Mouse (Mus musculus) liver, adult (tissue): ENCODE results near the gene Rab32.

Source experiments
- GATA4 ChIP-seq: IDR thresholded peaks from 2 replicates; pipeline ENCODE4 v1.6.1; 2014; ENCODE audit warnings: mild to moderate bottlenecking, low read length; ENCODE audit not compliant: insufficient replicate concordance

Gene Rab32

DNA sequence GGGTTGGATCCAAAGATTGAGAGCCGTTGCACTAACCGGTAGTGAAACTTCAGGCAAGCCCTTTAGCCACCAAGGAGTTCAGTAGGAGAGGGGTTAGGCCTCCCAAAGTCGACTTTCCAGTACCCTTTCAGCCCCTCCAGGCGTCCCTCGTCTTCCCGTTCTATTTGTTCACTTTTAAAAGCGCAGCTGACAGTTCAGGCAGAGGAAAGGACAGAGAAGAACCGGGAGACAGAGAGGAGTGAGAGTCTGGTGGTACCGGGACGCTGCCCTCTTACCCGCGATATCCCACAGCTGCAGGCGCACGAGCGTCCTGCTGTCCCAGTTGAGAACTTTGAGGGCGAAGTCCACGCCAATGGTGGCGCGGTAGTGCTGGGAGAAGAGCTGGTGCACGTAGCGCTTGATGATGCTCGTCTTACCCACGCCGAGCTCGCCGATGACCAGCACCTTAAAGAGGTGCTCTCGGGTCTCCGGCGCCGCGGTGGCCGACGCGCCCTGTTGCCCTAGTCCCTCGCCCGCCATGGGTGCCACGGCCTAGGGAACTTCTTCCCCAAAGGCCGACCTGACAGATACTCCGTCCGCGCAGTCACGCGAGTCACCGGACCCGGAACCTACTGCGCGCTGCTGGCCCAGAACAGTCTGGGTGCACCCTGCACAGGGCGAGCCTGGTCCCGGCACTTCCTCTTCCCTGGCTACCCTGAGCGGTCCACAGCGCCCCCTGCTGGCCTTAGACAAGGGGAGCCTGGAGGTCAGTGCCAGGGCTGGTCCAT is at the start of gene Rab32:
TSS of gene Rab32 (minus strand) at position 696 of the 767 bp plus-strand sequence.
- TF ChIP-seq GATA4, result no peak; the same call in 1 of the 2 replicates

DNA sequence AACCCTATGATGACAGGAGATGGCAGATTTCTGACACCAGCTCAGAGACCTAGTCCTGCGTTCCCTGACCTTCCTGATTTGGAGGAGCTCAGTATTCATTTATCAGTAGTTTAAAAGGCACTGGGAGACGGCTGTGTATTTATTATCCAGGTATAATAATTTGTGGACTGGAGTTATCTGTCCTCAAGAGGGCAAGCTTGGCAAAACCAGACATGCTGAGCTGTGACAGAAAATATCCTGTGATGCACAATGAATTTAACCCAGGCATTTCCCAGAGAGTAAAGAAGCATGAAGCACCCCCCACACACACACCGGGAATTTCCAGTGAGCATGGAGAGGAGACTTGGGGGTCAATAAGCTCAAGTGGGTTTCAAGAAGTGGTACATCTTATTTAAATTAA is 42.7 kb upstream of the Rab32 start:
- no peak for TF ChIP-seq GATA4

DNA sequence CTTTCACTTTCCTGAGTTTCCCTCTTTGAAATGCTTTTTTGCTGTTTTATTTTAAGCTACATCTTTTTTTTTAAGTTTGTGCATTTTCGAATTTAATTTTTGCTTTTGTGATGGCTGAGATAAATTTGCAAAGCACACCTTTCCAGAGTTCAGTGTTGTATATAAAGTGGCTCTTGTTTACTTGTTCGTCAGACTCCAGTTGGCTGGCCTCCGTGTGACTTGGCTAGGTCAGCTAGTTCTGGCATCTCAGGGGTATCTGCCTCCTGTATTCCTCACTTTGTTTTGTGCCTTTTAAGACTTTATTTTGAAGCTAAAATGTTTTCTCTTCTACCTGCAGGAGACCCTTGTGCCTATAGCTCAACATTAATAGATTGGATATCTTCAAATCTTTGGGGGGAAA is 22.7 kb upstream of the Rab32 start:
- no peak for TF ChIP-seq GATA4

DNA sequence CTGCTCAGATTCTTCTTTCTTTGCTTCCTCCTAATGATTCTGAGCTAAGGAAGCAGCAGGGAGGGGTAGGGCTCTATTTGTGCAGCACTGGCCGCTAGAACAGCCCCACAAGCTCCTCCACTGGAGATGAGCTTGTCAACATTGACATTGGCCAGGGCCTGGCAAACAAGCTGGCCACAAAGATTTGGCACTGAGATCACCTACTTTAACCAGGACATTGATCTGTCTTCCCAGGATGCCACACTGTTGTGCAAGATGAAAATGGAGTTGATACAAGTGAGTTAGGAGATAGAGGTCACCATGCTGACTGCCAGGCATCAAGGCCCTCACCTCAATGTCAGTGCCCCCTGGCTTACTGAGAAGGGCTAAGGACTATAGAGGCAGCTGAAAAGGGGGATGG is 21.8 kb upstream of the Rab32 start:
- peak; percentile 46; the same call in 1 of the 2 replicates for TF ChIP-seq GATA4

DNA sequence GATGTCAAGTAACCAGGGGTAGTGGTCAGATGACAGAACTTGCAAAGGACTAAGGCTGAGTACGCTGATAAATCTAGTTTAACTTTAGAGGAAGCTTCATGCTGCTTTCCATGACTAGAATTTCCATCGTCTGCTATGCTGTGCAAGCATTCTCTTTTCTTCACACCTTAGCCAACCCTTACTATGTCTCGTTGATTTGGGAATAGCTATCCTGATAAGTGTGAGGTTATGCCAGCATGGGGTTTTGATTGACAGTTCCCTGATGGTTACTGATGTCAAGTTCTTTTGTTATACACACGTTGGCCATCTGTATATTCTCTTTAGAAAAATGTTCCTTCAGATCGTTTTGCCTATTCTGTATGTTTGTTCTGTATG is 259 bp upstream of the Rab32 start:
- TF ChIP-seq GATA4, result no peak

DNA sequence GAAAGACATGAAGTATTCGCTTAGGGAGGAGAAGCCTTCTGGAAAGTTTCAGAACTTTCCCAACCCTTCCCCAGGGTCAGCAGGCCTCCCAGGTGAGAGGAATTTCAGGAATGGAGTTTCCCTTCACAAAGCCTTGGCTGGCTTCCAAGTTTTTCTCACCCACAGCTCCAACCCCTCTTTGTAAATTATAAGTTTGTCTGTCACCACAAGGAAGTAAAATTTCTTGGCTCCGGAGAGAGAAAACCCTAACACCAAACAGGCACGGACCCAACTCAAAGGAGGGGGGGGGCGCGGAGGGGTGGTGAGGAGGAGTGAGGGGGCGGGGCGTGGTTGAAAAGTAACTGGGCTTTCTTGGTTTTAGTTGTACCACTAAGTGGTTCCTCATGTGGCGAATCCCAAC is 980 bp downstream of the Rab32 start:
- no peak for TF ChIP-seq GATA4

DNA sequence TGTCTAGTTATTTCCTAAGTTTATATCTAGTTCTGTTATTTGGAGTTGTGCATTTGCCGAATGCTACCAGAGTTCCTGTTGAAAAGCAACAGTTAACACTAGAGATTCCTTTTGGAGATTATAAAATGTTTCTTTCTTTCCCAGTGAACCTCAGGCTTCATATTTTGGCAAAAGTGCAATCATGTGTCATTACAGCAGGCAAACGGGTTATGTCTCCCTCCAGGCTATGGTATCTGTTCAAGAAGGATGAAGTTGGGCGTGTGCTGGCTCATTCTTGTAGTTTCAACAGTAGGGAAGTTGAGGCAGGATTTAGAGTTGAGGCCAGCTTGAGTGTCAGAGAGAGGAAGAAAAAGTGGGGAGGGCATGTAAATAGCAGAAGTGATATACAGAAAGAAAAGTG is 2.4 kb downstream of the Rab32 start:
- no peak for TF ChIP-seq GATA4

DNA sequence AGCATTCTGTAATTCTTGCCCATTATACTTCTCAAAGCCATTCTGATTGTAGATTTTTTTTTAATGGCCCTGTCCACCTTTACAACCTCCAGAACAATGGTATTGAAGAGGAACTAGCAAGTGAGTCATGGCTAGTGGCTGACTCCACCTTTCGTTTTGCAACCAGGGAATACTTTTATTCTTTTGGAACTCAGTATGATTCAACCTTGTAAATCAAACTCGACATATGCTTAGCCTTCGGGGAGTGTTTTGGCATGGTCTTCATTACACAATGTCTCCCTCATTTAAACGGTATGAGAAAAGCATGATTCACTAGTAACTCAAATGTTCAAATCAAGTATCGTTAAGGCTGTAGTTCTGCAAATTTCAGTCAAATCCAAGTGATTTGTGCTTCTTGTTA is 2.8 kb downstream of the Rab32 start:
- TF ChIP-seq GATA4, result no peak

DNA sequence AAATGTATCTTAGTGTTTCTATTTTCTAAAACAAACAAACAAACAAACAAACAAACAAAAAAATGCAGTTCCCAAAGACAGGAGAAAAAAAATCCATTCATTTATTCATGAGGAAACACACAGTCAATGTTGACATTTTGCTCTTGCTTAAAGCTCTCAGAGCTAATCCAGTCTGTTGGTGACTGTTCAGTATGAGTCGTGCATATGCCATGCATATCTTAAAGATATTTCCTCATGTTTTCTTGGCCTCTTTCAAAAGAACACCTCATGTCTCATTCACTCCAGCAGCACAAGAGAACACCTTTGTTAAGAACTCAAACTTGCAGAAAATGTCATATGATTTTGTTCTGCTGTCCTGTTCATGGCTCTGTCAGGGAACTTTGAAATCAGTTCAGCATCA is 7.9 kb downstream of the Rab32 start:
- TF ChIP-seq GATA4, result no peak

DNA sequence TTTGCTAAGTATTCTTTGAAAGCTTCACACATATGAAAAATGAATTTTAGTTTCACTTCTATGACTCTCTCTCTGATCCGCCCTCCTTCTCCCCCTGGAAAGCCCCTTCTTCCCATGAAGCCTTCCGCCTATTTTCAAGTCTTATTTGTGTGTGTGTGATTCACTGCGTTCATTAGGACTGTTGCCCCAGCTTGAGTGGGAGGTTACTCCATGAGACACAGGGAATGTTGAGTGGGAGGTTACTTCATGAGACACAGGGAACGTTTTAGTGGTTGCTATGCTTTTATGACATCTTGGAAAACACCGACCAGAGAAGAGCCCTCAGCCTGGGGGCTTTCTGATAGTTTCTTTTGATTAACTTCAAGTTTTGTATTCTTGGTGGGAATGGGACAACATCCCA is 11.4 kb downstream of the Rab32 start:
- TF ChIP-seq GATA4, result no peak

DNA sequence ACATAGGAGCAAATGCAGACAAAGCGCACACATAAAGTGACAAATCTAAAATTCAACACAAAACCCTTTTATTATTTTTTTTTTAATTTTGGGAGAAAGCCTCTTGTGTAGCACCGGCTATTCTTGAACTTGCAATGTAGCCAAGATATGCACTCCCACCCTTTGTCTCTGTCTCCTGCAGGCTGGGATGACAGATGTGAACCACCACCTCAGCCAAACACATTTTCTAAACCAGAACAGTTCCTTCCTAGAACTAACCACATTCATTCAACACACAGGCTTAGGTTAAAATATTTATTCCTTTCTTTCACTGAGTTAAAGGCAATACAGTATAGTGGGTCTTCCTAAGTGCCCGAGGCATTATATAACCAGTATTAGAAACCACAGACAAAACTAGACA is 13.1 kb downstream of the Rab32 start:
- TF ChIP-seq GATA4, result no peak
